Mouse (Mus musculus) kidney, postnatal 36 days (tissue): Measurements from ENCODE around the gene Spaar.

Experiments
- DNase-seq, 2 experiments: peaks; one replicate each; pipeline ENCODE4 v3.0.0; 2021 to 2022; ENCODE audit warnings: mixed read lengths in 2 of 2

Spaar gene

GRCm38 (mm10) chr4:43729794-43730550 lies at the start of gene Spaar:
Spaar (plus strand) TSS chr4:43730034.
- peak; percentile 70 to 77 for DNase-seq

- no peak for DNase-seq
Measured at GRCm38 (mm10) chr4:43690021-43690420, 39.8 kb upstream of the Spaar start.

- no peak for DNase-seq
Measured at GRCm38 (mm10) chr4:43691026-43691425, 38.8 kb upstream of the Spaar start.

GRCm38 (mm10) chr4:43693806-43694241 lies 36.0 kb upstream of the Spaar start:
- no peak for DNase-seq

- no peak for DNase-seq
Measured at GRCm38 (mm10) chr4:43694439-43695248, 35.2 kb upstream of the Spaar start.

- DNase-seq, result peak; percentile 56 to 77
Measured at GRCm38 (mm10) chr4:43695249-43695671, 34.6 kb upstream of the Spaar start.

GRCm38 (mm10) chr4:43696561-43696960 lies 33.3 kb upstream of the Spaar start:
- DNase-seq, result no peak

- no peak for DNase-seq
Measured at GRCm38 (mm10) chr4:43700707-43701106, 29.1 kb upstream of the Spaar start, which contains the start of gene Olfr70. Olfr70 (minus strand) TSS chr4:43700807.

- DNase-seq, result no peak
Measured at GRCm38 (mm10) chr4:43703439-43703838, 26.4 kb upstream of the Spaar start.

- peak; percentile 55 to 60 for DNase-seq
Measured at GRCm38 (mm10) chr4:43703851-43704250, 26.0 kb upstream of the Spaar start.

GRCm38 (mm10) chr4:43705991-43706390 lies 23.8 kb upstream of the Spaar start:
- peak in 1 of 2 experiments; percentile 70 for DNase-seq

GRCm38 (mm10) chr4:43709869-43710268 lies 20.0 kb upstream of the Spaar start, which contains the start of gene Olfr71:
Olfr71 (minus strand) TSS chr4:43710255.
- DNase-seq, result no peak

GRCm38 (mm10) chr4:43711821-43712220 lies 18.0 kb upstream of the Spaar start:
- peak; percentile 80 to 96 for DNase-seq

GRCm38 (mm10) chr4:43713652-43714219 lies 16.1 kb upstream of the Spaar start:
- peak in 1 of 2 experiments; percentile 83 for DNase-seq

GRCm38 (mm10) chr4:43720491-43721228 lies 9.2 kb upstream of the Spaar start:
- DNase-seq, result no peak

- no peak for DNase-seq
Measured at GRCm38 (mm10) chr4:43722191-43722590, 7.6 kb upstream of the Spaar start.

GRCm38 (mm10) chr4:43724764-43725163 lies 5.1 kb upstream of the Spaar start:
- DNase-seq, result peak; percentile 45 to 83

- peak; percentile 52 to 55 for DNase-seq
Measured at GRCm38 (mm10) chr4:43726228-43726993, 3.4 kb upstream of the Spaar start.

GRCm38 (mm10) chr4:43726995-43727394 lies 2.8 kb upstream of the Spaar start, which contains the start of gene Hrct1:
Hrct1 (plus strand) TSS chr4:43727188.
- peak; percentile 80 to 92 for DNase-seq

- DNase-seq, result no peak
Measured at GRCm38 (mm10) chr4:43727718-43728575, 1.9 kb upstream of the Spaar start.

- DNase-seq, result peak; percentile 50 to 82
Measured at GRCm38 (mm10) chr4:43728576-43728954, 1.3 kb upstream of the Spaar start.
